Mouse (Mus musculus) embryo, embryonic 11 days (tissue): ENCODE results near the gene Secisbp2.

Experiments used
- DNase-seq: peaks from one replicate; pipeline ENCODE4 v3.0.0-alpha.2; 2015

Secisbp2 gene

DNA sequence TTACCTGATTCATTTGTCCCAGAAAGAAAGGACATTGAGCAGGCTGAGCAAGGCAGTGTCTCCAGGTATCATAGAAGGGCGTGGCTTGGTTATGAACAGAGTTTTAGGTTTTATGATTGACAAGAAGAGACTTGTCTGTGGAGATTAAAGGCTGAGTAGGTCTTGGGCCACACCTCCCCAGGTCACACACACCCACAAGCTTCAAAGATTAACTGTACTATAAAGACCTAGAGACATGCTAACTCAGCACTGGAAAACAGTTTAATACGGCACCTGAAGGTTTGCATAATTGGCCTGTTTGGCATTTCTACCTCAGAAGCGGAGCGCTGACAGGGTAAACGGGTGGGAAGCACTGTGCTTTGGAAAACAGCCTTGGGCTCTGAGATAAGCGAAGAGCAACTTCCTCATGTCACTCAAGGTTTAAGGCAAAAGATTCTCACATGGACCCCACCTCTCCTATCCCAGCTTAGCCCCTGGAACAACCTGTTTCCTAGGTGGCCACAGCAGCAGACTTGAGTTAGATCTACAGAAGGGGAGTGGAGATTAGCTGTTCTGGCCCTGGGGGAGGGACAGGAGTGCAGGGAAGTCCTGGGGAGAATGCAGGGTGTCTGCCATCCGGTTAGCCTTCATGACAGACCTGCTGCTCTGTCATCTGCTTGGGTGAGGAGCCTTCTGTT, 33.9 kb downstream of the Secisbp2 start:
- DNase-seq, result no peak

GRCm38 (mm10) chr13:51686966-51687365, 35.5 kb downstream of the Secisbp2 start:
- no peak for DNase-seq

DNA sequence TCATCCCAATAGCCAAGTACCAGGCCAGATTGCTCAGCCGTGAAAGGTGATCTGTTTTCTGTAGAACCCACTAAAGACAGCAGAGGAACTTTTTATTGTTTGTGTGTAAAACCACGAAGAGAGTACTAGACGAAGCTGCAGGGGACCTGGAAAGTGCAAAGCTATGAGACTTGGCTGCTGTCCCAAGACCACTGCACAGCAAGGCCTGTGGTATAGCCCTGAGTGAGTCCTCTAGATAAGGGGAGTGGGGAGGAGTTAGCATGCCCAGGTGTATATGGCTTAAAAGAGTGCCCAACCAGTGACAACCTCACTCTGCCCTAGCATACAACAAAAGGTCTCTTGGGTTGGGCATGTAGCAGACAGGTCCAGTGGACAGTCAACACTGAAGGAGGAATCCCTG, 37.2 kb downstream of the Secisbp2 start:
- DNase-seq, result no peak

DNA sequence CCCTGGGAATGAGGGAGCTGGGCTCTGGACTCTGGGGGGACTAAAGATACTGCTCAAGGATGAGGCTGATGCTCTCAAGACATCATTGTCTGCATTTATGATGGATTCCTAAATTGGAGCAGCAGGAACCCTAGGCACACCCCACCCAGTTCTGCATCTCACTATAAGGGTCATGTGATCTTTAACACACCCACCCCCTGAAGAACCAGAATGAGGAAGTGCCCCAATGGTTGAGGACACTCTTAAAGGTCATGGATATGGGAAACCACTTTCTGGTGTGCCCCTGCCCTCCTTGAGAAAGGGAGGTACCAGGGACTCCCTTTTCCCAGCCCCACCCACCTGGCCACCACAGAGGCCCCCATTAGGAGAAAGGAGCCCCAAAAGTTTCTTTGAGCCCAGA, 45.0 kb downstream of the Secisbp2 start:
- no peak for DNase-seq

DNA sequence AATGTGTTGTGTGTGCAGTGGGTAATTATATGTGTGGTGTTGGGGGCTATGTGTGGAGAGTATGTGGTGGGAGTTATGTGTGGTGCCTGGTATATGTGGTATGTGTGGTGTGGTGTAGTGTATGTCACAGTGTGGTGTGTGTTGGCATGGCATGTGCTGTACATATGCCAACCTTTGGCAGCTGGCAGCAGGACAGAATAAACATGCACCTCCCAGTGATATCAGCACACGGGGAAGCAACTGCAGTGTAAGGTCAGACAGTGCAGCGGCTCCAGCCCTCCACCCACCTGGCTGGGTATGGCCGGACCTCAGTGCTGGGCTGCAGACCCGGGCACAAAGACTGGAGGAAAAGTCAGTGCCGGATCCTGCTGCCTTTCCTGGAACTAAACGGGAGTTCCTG, 46.0 kb downstream of the Secisbp2 start:
- no peak for DNase-seq

DNA sequence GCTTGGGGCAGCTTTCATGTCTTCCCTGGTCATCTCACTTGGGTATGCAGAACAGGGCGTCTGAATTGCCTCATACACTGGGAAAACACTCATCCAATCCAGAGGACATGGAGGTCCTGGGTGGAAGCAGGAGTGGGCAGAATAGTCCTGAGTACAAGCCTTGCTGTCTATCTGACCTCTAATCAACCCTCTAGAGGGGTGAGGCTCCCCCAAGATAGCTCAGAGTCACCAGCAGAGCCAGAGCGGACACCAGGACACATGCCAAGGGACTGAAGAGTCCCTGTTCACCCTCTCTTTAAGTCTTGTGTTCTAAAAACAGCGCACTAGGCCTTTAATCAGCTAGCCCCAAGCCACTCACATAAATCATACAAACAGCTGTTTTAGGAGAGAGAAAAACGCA, 46.4 kb downstream of the Secisbp2 start:
- DNase-seq, result no peak

- no peak for DNase-seq
These were observed 46.8 kb downstream of the Secisbp2 start for GRCm38 (mm10) chr13:51698318-51698717.

DNA sequence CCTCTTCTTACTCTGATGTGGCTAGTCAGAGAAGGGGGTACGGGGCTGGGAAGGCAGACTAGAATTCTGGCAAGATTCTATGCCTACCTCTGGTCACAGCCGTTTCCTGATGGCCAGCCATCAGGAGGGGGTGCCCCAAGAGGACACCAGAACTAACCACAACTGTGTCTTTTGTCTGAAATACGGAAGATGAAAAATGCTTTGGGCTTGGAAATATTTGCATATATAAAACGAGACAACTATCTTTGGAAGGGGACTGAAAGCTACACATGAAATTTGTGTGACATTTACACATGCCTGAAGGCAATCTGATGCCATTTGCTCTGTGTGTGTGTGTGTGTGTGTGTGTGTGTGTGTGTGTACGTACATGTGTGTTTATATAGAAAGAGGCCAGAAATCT, 52.4 kb downstream of the Secisbp2 start:
- no peak for DNase-seq

DNA sequence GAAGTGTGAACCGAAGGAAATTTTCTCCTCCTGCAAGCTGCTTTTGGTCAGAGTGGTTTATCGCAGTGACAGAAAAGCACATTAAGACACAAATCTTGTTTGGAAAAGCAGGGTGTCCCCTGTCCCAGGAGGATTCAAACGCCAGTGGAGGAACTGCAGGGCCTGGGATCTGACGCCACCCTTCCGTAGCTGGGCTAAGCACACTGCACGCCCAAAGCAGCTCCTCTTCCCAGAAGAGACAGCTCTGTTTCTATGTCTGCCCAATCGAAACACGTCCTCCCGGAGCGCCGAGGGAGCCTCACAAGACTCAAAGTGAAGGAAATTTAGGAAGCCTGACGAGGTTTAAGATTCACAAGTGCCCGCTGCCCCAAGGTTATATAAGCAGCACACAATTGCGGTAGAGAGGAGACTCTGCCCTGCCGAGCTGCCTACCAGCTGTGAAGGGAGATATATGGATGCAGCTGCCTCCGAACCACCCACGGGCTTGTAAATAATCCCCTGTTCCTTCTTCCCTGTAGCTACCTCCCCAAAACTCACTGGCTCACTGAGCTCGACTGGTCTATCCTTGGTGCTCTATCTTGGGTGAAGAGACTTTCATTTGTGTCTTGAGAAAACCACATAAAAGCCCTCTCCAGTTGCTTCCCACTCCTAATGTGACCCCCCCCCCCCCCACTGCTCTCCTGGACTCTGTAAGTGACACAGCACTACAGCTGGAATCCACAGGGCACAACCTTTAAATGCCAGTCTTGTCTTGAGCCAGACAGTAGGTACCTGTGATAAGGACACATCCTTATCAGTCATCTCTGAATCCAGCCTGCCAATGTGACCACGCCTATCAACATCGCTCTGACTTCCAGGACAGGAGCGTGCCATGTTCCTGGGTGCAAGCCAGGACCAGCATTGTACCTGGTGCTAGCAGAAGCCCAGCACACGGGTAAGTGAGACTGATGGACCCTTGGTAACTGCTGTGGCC, 54.7 kb downstream of the Secisbp2 start:
- DNase-seq, result peak; percentile 29

GRCm38 (mm10) chr13:51710738-51711137, 59.2 kb downstream of the Secisbp2 start:
- DNase-seq, result no peak

- DNase-seq, result no peak
These were observed 60.5 kb downstream of the Secisbp2 start for GRCm38 (mm10) chr13:51712022-51712421.

DNA sequence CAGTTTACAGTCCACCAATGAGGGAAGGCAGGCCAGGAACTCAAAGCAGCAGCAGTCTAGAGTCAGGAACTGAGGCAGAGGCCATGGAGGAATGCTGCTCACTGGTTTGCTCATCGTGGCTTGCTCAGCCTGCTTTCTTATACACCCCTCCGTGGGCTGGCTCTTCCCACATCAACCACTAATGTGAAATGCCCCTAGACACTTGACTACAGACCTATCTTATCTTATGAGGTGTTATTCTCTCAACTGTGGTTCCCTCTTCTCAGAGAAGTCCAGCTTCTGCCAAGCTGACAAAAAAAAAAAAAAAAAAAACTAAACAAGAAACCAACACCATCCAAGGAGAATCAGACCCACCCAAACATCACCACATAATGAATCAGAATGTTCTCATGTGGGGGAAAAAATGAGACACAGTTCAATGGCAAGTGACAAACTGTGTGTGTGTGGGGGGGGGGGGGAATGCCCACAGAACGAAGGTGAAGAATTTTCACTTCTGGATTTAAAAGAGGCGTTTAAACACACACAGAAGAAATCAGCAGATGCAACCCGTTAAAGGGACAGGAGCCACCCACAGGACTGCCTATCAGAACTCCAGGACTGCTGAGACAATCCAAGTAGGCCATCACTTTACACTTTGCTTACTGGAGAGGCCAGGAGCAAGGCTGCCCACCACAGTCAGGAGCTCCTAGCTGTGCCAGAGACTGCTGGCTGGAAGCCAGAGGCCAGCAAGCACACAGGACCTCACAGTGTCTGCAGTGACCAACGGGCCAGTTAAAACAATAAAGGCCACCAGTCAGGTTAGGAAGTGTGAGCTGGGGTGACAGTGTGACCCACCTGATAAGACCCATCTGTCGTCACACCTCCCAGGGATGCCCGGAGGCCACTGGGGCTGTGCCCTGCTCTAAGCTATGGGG, 65.1 kb downstream of the Secisbp2 start:
- DNase-seq, result no peak

DNA sequence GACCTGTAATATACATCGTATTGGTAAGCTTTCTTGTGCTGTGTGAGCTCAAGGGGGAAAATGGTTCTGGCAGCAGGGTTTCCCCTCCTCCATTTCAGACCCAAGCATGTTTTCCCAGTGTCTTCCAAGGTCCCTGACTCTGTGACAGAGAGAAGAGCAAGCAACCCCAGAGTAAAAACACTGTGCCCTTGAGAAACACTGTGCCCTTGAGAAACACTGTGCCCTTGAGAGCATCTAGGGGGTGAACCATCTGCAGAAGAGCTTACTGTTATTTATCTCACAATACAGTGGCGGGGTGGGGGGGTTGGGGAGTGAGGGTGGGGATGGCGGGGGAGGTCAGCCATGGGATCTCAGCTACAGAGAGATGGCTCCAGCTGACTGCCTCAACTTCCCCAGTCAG, 67.8 kb downstream of the Secisbp2 start:
- DNase-seq, result no peak

- DNase-seq, result no peak
These were observed 69.1 kb downstream of the Secisbp2 start for GRCm38 (mm10) chr13:51720556-51720955.

DNA sequence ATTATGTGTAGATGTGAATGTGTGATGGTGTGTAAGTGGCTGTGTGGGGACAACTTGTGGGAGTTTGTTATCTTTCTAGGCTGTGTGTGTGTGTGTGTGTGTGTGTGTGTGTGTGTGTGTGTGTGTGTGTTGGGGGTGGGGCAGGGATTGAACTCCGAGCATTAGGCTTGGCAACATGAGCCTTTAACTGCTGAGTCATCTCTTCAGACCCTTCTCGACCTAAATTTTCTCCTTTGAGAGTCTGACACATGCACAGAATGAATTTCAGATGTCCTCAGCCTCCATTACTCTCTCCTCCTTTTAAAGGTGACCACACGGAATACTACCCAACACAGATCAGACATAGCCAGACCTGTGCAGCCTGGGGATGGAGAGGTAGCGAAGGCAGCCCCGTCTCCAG, 71.6 kb downstream of the Secisbp2 start:
- DNase-seq, result no peak

DNA sequence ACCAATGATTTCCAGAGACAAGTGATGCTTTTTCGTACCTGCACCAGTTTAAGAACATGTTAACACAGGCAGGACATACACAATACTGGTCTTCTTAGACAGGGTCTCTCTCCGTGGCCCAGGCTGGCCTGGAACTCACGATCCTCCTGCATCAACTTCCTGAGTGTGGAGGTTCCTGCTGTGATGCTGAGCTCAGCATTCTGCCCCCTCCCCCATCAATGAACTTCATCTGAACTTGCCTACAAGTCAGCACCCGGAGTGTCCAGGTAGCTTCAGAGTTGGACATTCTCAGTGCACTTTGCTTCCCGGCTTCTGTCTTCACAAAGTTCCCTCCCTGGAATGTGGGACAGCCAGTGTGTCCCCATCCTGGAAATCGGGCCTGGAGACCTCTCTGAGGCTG, 73.1 kb downstream of the Secisbp2 start:
- DNase-seq, result no peak

- DNase-seq, result no peak
These were observed 73.9 kb downstream of the Secisbp2 start for GRCm38 (mm10) chr13:51725446-51725845.

- no peak for DNase-seq
These were observed 74.6 kb downstream of the Secisbp2 start for GRCm38 (mm10) chr13:51725926-51726574.

DNA sequence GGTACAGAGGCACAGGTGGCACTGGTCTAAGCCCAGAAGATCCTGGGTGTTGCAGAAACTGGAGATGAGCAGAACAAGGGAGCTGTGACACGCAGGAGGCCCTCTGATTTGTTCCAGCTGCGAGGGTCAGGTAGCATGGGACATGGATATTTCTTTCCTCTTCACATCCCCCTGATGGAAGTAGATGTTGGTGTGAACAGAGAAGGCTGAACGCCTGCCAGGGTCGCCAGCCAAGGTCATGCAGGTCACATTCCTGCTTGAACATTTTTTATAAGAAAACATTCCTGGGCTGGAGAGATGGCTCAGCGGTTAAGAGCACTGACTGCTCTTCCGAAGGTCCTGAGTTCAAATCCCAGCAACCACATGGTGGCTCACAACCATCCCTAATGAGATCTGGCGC, 75.9 kb downstream of the Secisbp2 start:
- DNase-seq, result no peak

- DNase-seq, result peak; percentile 78
These were observed 78.4 kb downstream of the Secisbp2 start for GRCm38 (mm10) chr13:51729887-51730361.

DNA sequence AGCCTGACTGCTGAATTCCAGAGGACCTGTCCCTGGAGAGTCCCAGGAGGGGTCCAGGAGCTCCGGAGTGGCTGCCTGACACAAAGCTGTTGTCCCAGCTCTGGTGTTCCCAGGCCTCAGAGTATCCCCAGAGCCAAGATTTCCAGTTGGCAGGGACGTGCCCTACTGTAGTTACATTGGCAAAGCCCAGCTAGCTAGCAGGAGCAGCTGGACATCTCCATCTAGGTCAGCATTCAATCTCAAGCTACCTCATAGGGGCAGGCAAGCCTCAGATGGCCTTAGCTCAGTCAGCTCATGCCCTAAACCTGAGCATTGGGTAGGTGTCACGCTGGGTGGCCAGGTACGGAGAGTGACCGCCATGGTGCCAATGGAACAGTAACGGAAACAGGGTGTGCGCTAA, 80.0 kb downstream of the Secisbp2 start:
- no peak for DNase-seq

DNA sequence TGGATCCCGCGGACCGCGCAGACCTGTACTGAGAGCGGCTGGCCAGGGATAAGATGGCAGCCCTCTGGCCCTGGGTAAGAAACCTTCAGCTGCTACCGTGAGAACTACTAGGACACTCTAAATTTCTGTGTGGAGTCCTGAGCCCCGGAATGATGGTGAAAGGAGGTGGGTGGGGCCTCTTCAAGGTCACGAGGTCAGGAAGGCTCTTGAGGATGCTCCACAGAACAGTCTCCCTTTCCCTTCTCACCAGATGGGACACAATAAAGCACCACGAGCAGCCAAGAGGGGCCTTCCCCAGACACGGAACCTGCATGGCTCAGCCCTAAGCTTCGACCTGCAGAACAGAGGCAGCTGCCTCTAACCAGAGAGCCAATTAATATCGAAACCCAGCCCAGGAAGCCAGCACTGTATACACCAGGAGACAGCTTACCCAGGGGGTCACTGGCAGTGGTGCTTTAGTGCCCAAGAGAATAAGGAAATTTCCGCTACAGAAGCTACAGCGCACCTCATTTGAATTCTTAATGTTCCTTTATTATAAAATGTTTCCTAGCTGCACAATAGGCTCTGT, 80.7 kb downstream of the Secisbp2 start:
- no peak for DNase-seq
